ENCODE assay signal across 9 mouse cellular contexts in genomic region chr10:75932891-75933290, GRCm38 (mm10). TPM values are rescaled to one million over a fixed set of nuclear protein-coding genes. Genes with fewer than 3 reads are reported as not detected.
DNase-seq lines count a peak whose midpoint lies in the region; ATAC-seq and TF ChIP-seq lines count a peak whose summit lies in the region.
"Had no signal": no experiment of that assay in that cellular context is flagged by ENCODE, and none has a peak within 500 bp of the region (broad histone marks: within the 10 kb centered on the region; RNA-seq: fewer than 3 reads in every experiment).

Gene Chchd10, plus strand, starts transcription at chr10:75933130.

- peak within 1 kb of the TSS; percentile 62 for H3K4me3 ChIP-seq in embryonic fibroblast, embryonic 13.5 days (ENCODE audit: insufficient read depth, low read length)
- peak within 1 kb of the TSS; percentile 61 for H3K4me3 ChIP-seq in heart, embryonic 16.5 days (ENCODE audit: low read length)
- H3K4me3 ChIP-seq in small intestine, adult 2 months (ENCODE audit: low read depth, low read length): peak within 1 kb of the TSS; percentile 66

- H3K9me3 ChIP-seq in heart, embryonic 16.5 days (replicated peaks; ENCODE audit: control insufficient read depth, low read length): no peaks in the 10 kb centered on the region

- H3K9ac ChIP-seq in heart, embryonic 16.5 days (ENCODE audit: low read length): peak within 1 kb of the TSS; percentile 80

- no peak for ATAC-seq in heart, embryonic 16.5 days (replicated peaks; ENCODE audit: extremely low read depth, insufficient read depth, low FRiP score)

- H3K27me3 ChIP-seq in heart, embryonic 16.5 days (ENCODE audit: control insufficient read depth, insufficient read depth, low read length): peaks cover 4% of the 10 kb centered on the region
- H3K27me3 ChIP-seq in small intestine, adult 2 months (ENCODE audit: control insufficient read depth, insufficient read depth, low read length): peaks cover 19% of the 10 kb centered on the region

- 49% methylated on average over 6 of the region's 6 CpGs for WGBS in heart, embryonic 16.5 days
- WGBS in small intestine, adult 2 months: 78% methylated on average over 6 of the region's 6 CpGs

- H3K4me2 ChIP-seq in heart, embryonic 16.5 days (ENCODE audit: low read depth, low read length): peak within 1 kb of the TSS; percentile 80

- H3K27ac ChIP-seq in embryonic fibroblast, embryonic 13.5 days (ENCODE audit: insufficient read depth, low read length): peak within 1 kb of the TSS; percentile 14; the same call in 1 of the 2 replicates
- H3K27ac ChIP-seq in heart, embryonic 16.5 days (ENCODE audit: low read length): peak within 1 kb of the TSS; percentile 69
- no peak within 1 kb of the TSS for H3K27ac ChIP-seq in small intestine, adult 2 months (ENCODE audit: insufficient read depth, low read depth, low read length)
- H3K27ac ChIP-seq: macrophage had no signal

- H3K36me3 ChIP-seq in heart, embryonic 16.5 days (ENCODE audit: control insufficient read depth, insufficient read depth): no peaks in the 10 kb centered on the region; the same call in 1 of the 2 replicates
- no peaks in the 10 kb centered on the region for H3K36me3 ChIP-seq in small intestine, adult 2 months (ENCODE audit: control insufficient read depth, insufficient read depth, low read length)

- no peak for TF ChIP-seq POLR2A in embryonic fibroblast, embryonic 13.5 days (IDR thresholded peaks at IDR 0.05; ENCODE audit: low read depth, low read length)
- no peak for TF ChIP-seq POLR2A in small intestine, adult 2 months (IDR thresholded peaks at IDR 0.05; ENCODE audit: low read depth, low read length)

- TF ChIP-seq CTCF in embryonic fibroblast, embryonic 13.5 days (IDR thresholded peaks at IDR 0.05; ENCODE audit: borderline replicate concordance, insufficient read depth, low read length): no peak
- no peak for TF ChIP-seq CTCF in small intestine, adult 2 months (IDR thresholded peaks at IDR 0.05; ENCODE audit: extremely low read depth, insufficient read length, insufficient replicate concordance, low read depth, low read length)

- H3K4me1 ChIP-seq in embryonic fibroblast, embryonic 13.5 days (ENCODE audit: control insufficient read depth, insufficient read depth, low read length): peaks cover 8% of the 10 kb centered on the region
- H3K4me1 ChIP-seq in heart, embryonic 16.5 days (ENCODE audit: control insufficient read depth, insufficient read depth, low read length): peaks cover 30% of the 10 kb centered on the region
- peaks cover 19% of the 10 kb centered on the region for H3K4me1 ChIP-seq in small intestine, adult 2 months (ENCODE audit: control insufficient read depth, insufficient read depth, insufficient read length, low read length)

- intact Hi-C loops in left cerebral cortex, postnatal 4 days (cut with DNase I): no loop called here

- DNase-seq in urinary bladder, adult 2 months (ENCODE audit: low spot score): no peak
- no peak for DNase-seq in urinary bladder, postnatal 25 days (ENCODE audit: low spot score)
- DNase-seq in left cerebral cortex, postnatal 4 days: no peak
- no peak for DNase-seq in adipocyte (ENCODE audit: low spot score)
- no peak for DNase-seq in T-cell, adult 2 months (ENCODE audit: low spot score)

RNA-seq across cellular contexts. Expression of gene Chchd10, which starts in this region (rescaled TPM):
- 140 and 179 TPM in 2 replicates for polyA plus RNA-seq in urinary bladder, adult 2 months (2012; rRNA removed)
- polyA plus RNA-seq in embryonic fibroblast, embryonic 13.5 days (2011; ENCODE audit: insufficient read length, low read depth, missing spikeins): 21.8 and 23.1 TPM in 2 replicates
- polyA plus RNA-seq in heart, embryonic 16.5 days (2015; fragmentation: Nextera tagmentation; extraction: Ambion mirVana): 655 and 710 TPM in 2 replicates
- 10 to 100 TPM; 39.2 to 59.6 TPM for total RNA-seq in left cerebral cortex, postnatal 4 days (2021)
- polyA plus RNA-seq in small intestine, adult 2 months (2012; rRNA removed): 799 and 1,071 TPM in 2 replicates
